Mouse (Mus musculus): Measurements from ENCODE around the gene Hsph1. TPM values are rescaled to one million over a fixed set of nuclear protein-coding genes. Genes with fewer than 3 reads are reported as not detected.
A peak's percentile ranks its signal among the peaks of the same experiment; 100 is the strongest.

Hsph1 gene
- total RNA-seq, 2 experiments from 2014 or later, result 20.9 to 39.2 TPM

DNA sequence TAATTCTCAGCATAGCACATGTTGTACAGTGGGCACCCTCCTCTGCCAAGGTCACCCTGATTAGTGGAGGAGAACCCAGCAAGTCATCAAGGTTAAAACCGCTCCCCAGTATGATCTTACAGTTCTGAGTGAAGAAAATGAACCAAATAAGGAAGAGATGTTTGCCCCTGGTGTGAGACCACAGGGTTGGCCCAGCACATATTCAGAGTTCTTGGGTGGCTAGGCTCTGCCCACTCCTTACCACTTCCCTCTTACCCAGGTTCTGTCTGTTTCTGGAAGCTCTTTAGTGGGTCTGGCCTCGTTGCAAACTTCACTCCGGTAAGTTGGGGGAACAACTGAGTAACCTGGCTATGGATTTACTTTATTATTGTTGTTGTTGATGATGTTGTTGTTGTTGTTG lies 42.0 kb downstream of the Hsph1 start:
- DNase-seq (ENCODE audit: low spot score in 2 of 2), result no peak

DNA sequence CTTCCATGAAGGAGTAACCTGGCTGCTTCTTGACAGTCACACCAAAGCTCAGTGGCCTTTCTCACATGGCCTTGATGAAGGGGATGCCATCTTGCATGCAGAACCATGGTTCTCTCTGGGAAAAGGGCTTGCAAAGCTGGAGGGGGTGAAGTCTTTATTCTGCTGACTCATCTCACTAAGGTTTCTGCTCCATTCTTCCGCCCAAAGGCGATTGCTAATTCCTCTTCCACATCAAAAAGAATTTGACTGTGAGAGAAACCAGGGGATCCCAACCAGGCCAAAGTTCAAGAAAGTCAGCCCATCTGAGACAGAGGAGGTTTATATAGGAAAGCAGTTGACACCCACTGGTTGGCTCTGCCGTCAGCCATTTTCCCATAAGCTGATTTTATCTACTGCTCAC lies 46.2 kb downstream of the Hsph1 start:
- DNase-seq (ENCODE audit: low spot score in 2 of 2), result no peak

DNA sequence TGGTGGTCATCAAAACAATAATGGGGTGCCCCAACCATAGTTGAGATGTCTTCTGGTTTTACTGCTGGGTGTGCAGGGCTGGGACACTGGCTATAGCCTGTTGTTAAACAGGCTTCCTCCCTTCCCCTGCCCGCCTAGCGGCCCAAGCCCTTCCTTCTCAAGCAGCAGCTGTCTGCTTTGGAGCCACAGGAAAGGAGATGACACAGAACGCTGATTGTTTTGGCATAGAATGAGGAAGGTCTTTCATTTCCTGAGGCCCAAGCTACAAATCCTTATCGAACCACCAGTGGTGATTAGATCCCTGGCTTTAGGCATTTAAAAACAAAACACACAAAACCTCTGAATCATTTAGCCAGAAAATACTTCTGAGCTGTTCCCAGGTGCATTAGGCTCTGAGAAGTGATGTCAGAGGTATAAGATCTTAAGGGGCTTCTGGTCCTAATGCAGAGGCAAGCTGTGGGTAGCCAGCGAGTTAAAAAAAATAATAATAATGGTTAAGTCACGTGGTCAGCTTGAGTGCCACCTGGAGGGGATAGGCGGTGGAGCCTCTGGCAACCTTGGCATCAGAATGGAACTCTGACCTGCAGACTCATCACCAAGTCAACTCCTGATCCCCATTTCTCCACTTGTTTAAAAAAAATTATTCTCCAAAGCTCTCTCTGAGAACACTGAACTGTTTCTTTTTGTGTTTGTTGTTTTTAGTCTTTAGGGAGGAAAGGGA lies 47.2 kb downstream of the Hsph1 start:
- no peak for DNase-seq (ENCODE audit: low spot score in 2 of 2)

- no peak for DNase-seq (ENCODE audit: low spot score in 2 of 2)
Observed at GRCm38 (mm10) chr5:149587327-149587895, 48.8 kb downstream of the Hsph1 start.

DNA sequence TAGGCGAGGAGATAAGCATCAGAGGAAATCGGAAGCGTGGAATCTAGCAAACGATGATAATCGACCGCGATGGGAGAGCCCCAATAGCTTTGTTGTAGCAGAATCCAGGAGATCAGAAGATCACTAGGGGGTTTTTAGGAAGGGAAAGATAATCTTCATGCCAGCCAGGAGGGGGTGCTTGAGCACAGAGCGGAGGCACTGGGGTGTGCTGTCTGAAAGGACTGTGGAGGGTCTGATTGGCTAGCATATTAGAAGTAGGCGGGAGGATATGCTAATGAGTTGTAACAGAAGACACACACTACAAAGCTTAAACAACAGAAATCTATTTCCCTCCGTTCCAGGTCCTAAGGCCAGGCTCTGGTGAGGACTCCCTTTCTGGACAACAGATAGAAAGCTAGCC lies 50.3 kb downstream of the Hsph1 start:
- DNase-seq (ENCODE audit: low spot score in 2 of 2), result peak in 1 of 2 experiments; percentile 8

GRCm38 (mm10) chr5:149585231-149585630 lies 50.9 kb downstream of the Hsph1 start:
- DNase-seq (ENCODE audit: low spot score in 2 of 2), result no peak

GRCm38 (mm10) chr5:149584154-149584655 lies 52.0 kb downstream of the Hsph1 start:
- no peak for DNase-seq (ENCODE audit: low spot score in 2 of 2)

DNA sequence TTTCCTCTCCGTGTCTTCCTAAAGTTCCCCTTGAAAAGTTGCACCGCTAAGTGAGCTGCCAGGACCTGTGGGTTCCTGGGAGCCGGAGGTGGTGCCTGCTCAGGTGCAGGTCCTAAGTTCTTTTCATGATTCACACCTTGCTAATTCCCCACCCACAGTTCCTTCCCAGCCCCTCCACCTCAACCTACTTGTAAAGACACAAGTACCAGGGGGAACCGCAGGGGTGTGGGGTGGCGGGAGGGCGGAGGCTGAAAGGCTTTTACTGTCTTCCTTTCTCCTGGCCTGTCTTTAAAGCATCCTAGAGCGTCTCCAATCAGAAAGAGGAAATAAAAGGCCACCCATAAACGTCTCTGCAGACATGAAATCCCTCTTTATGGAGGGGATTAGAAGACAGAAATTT lies 52.7 kb downstream of the Hsph1 start:
- no peak for DNase-seq (ENCODE audit: low spot score in 2 of 2)

- no peak for DNase-seq (ENCODE audit: low spot score in 2 of 2)
Observed at GRCm38 (mm10) chr5:149582642-149583262, 53.4 kb downstream of the Hsph1 start.

GRCm38 (mm10) chr5:149577449-149577848 lies 58.7 kb downstream of the Hsph1 start:
- DNase-seq (ENCODE audit: low spot score in 2 of 2), result no peak

GRCm38 (mm10) chr5:149576977-149577376 lies 59.2 kb downstream of the Hsph1 start:
- no peak for DNase-seq (ENCODE audit: low spot score in 2 of 2)

- DNase-seq (ENCODE audit: low spot score in 2 of 2), result no peak
Observed at GRCm38 (mm10) chr5:149568993-149569392, 67.2 kb downstream of the Hsph1 start.

DNA sequence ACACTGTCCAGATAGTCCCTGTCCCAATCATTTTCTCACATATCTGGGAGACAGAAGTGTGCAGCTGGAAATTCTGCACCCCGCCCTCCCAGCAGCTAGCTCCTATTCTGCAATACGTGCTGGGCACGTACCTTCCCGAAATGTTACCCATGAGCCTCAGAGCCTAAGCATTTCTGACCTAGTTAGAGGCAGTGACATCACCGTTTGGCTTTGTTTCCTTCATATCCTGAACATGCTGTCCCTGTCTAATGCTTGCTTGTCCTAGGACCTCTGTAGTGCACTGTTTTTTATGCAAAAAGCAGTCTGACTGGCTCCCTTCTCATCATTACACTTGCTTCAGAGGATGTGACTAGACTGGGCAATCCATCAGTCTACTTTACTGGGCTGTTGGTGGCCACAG lies 69.2 kb downstream of the Hsph1 start:
- DNase-seq (ENCODE audit: low spot score in 2 of 2), result no peak

- DNase-seq (ENCODE audit: low spot score in 2 of 2), result no peak
Observed at GRCm38 (mm10) chr5:149566026-149566425, 70.2 kb downstream of the Hsph1 start.

Other genes with a start within 250 kb of the Hsph1 start
- 1 to 10 TPM; 4.5 to 5.3 TPM for gene Medag, start 224.6 kb downstream of the Hsph1 start, total RNA-seq (2021)
- gene Tex26, start 196.7 kb downstream of the Hsph1 start, total RNA-seq (2021), result under 1 TPM; 0.31 to 0.51 TPM
- not detected for gene Wdr95, start 107.7 kb downstream of the Hsph1 start, total RNA-seq (2021)
- gene B3glct, start 41.9 kb upstream of the Hsph1 start, total RNA-seq (2021), result 10 to 100 TPM; 23.9 to 26.5 TPM

Data from adrenal gland, postnatal 4 days (tissue).